Mouse (Mus musculus) liver, postnatal 0 days (tissue): Measurements from ENCODE around the gene Spaca3.

Source experiments
- CTCF ChIP-seq: sonication (generic); IDR thresholded peaks from 2 replicates; pipeline ENCODE4 v1.5.1; 2016; ENCODE audit warnings: antibody characterized with exemption, low read depth
- EP300 ChIP-seq: IDR thresholded peaks from 2 replicates; pipeline ENCODE4 v1.6.1; 2016; ENCODE audit warnings: antibody characterized with exemption, low read depth, mild to moderate bottlenecking

DNA sequence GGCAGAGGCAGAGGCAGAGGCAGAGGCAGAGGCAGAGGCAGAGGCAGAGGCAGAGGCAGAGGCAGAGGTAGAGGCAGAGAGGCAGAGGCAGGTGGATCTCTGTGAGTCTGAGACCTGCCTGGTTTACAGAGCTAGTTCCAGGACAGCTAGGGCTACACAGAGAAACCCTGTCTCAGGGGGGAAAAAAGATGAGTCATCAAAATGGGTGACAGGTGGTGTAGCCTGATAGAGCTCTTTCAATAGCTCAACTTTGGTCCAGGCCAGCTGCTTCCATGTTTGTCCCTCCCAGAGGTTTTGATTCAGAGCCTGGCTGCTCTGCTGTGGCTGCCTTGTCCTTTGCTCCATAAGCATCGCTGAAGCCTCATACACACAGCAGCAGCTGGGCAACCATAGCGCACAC, 46.4 kb downstream of the Spaca3 start:
- no peak for TF ChIP-seq CTCF
- TF ChIP-seq EP300 = no peak
